Mouse (Mus musculus) brain, embryonic 14.5 days (tissue): ENCODE measurements around the gene Gnptab. TPM values are rescaled to one million over a fixed set of nuclear protein-coding genes. Genes with fewer than 3 reads are reported as not detected.

Experiments
- DNase-seq: peaks from one replicate; pipeline ENCODE4 v3.0.0-alpha.2; 2011; ENCODE audit warnings: low read depth
- CTCF ChIP-seq: fragments of 200-500 bp; IDR thresholded peaks from 2 replicates; pipeline ENCODE4 v1.5.1; 2012; ENCODE audit warnings: inconsistent platforms, mild to moderate bottlenecking, moderate library complexity, borderline replicate concordance; ENCODE audit not compliant: insufficient read depth, insufficient read length; ENCODE audit errors: extremely low read depth
- POLR2A ChIP-seq: fragments of 200-500 bp; IDR thresholded peaks from 2 replicates; pipeline ENCODE4 v1.6.1; 2012; ENCODE audit warnings: mild to moderate bottlenecking, inconsistent platforms, borderline replicate concordance; ENCODE audit not compliant: poor library complexity, insufficient read depth, insufficient read length, severe bottlenecking; ENCODE audit errors: extremely low read depth
- polyA plus RNA-seq: library from polyadenylated mRNA; depleted of rRNA; stranded (reverse); fragments of >200 nt; gene quantifications from 2 replicates; pipeline ENCODE4 v1.2.3, GENCODE M21; 2012

Gnptab gene
- polyA plus RNA-seq, 1 experiment, result 41.4 TPM

DNA sequence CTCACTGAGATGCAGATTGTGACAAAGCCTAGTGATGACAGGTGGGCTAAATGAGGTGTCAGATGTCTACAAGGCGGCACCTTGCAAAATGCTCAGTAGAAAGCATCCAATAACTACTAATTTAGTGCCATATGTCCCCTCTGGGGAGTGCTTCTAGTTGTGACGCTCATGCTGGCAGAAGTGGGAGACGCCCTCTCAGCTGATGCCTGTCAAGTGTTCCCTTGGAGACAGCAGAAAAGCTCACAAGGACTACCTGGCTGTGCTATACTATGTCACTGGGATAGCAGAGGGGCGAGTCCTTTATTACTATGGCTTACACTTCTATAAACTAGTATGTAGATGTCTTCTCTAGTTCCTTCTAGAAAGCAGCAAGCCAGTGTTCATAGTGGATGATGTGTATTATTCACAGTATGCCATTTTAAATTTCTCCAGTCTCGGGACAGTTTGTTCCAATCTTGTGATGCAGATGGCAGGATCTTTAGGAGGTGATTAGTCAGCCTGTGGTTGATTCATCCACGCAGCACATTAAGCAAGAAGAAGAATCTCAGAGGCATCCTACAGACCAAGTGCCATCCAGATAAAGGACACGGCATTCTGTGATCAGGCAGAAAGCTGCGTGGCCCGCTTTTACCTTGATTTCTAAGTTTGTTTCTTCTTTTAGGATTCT lies 13.4 kb downstream of the Gnptab start:
- no peak for TF ChIP-seq CTCF
- TF ChIP-seq POLR2A, result no peak
- DNase-seq, result peak; percentile 41

DNA sequence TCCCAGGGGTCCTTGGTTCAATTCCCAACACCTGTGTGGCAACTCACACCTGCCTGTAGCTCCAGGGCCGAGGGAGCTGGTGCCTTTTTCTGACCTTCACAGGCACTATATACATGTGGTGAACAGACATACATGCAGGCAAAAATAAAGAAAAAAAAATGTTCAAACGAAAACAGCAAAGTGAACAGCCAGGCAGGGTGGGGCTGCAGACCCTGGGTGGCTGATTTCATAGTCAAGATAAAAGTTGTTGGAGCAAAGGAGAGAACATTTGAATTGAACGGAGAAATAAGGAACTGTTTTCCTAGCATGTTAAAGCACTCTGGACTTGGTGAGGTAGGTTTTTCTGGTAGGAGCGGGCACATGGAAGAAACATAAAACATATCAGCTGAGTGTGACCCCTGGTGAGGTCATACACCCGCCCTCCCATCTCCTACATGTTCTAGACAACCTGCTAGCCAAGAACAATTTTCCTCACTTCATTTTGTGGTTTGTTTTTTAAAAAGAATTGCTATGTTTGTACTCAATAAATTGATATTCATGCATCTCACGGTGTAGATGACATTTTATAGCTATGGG lies 19.8 kb downstream of the Gnptab start:
- no peak for TF ChIP-seq CTCF
- TF ChIP-seq POLR2A, result no peak
- DNase-seq, result no peak

DNA sequence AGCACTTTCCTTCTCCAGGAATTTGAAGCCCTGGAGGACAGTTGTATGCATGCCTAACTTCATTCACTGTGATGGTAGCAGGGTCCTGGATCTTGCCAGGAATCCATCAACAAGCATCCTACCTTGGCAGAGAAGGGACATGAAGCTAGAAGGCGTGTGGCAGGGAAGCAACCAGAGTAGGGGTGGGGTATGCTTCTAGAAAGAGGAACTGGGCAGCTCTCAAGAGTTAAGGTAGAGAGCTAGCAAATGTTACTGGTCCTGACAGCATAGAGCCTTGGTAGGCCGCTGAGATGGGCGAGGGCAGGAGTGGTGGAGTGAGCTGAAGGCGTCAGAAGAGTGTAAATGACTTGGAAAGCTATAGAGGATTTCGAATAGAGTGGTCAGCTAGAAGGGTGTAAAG lies 20.3 kb downstream of the Gnptab start:
- no peak for DNase-seq
- TF ChIP-seq POLR2A, result no peak
- no peak for TF ChIP-seq CTCF

DNA sequence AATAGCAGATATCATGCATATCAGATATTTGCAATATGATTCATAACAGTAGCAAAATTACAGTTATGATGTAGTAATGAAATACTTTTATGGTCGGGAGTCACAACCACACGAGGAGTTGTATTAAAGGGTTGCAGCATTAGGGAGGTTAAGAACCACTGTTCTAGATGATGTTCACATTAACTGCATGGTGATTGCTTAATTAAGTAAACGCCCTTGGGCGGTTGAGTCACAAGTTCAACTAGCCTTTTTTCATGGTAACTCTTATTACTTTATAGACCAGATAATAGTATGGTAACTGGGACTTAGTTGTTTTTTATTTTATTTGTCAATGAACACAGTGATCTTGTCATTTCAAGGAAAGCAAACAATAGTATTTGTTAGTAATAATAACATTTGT lies 24.1 kb downstream of the Gnptab start:
- DNase-seq, result no peak
- TF ChIP-seq POLR2A (no peak), CTCF (no peak)

DNA sequence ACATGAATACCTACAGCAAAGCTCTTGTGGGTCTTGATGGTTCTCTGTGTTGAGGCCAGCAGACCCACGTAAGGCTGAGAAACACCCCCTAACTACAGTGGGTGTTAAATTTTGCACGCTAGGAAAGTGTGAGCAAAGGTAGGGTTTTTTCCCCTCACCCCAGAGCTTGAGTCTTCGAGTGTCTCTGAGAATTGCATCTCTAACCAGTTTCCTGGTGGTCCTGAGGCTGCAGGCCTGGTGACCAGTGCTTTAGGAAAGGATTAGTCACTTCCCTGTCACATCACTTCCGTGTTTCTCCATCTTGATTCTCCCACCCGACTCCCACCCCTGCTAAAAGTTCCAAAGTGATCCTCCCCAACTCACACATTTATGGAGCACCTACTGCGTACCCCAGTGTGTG lies 25.3 kb downstream of the Gnptab start:
- DNase-seq, result no peak
- TF ChIP-seq POLR2A (no peak), CTCF (no peak)

DNA sequence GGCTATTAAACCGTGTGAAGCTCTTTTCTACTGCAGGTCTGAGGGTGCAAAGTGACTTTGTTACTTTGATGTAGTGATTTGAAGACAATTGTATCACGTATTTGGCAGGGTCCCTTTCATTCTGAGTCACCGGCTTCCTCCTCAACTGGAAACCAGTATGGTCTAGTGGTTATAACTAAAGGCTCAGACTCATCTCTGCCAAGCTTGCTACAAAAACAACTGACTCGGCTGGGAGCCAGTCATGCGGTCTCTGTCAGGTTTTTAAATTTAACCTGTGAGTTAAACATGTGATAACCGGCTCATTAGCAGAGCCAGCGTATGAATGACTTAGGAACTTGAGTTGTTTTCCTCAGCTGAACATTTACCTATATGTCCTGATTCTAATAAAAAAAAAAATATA lies 26.9 kb downstream of the Gnptab start:
- DNase-seq, result no peak
- no peak for TF ChIP-seq CTCF
- no peak for TF ChIP-seq POLR2A

DNA sequence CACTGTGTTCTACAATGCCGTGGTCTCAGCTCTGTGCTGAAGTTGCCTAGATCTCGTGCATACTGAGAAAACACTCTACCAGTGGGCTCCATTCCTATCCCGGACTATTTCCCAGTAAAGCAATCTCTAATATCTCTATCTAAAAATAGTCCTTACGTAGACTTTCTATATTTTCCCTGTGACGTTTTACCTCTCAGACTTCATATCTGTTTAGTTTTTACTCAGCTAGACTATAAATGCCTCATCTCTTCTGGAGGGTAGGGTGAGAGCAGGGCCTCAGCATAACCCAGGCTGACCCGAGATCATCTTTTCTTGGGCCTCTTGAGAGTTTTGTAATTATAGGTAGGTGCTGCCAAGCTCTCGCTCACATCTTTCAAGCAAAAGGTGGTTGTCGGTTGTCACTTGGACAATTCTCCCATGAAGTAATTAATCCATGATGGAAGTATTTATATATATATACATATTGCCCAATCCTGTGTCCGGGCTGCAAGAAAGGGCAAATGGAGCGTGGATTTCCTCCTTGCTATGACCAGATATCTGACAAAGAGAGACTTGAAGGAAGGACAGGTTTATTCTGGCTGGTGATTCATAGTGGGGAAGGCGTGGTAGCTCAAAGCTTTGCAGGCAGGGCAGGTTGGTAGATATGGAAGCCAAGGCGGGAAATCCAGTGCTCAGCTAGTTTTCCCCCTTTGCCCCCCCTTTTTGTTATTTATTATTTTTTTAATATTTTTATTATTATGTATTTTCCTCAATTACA lies 29.1 kb downstream of the Gnptab start:
- DNase-seq, result no peak
- no peak for TF ChIP-seq POLR2A
- TF ChIP-seq CTCF, result no peak

DNA sequence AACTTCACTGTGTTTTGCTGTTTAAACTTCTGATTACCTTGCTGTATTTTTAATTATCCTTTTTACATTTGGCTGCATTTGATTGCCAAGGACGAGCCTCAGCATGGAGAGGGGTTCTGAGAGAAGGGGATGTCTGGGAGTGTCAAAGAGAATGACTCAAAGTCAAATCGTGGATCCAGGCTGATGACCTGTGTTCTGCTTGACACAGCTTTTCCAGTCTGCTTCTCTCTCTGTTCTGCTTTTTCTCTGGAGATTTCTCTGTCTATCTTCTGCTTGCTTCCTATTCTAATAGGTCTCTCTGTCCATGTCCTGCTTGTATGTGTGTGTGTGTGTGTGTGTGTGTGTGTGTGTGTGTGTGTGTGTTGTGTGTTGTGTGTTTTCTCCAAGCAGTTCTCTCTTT lies 30.8 kb downstream of the Gnptab start:
- TF ChIP-seq CTCF (no peak), POLR2A (no peak)
- DNase-seq, result no peak

DNA sequence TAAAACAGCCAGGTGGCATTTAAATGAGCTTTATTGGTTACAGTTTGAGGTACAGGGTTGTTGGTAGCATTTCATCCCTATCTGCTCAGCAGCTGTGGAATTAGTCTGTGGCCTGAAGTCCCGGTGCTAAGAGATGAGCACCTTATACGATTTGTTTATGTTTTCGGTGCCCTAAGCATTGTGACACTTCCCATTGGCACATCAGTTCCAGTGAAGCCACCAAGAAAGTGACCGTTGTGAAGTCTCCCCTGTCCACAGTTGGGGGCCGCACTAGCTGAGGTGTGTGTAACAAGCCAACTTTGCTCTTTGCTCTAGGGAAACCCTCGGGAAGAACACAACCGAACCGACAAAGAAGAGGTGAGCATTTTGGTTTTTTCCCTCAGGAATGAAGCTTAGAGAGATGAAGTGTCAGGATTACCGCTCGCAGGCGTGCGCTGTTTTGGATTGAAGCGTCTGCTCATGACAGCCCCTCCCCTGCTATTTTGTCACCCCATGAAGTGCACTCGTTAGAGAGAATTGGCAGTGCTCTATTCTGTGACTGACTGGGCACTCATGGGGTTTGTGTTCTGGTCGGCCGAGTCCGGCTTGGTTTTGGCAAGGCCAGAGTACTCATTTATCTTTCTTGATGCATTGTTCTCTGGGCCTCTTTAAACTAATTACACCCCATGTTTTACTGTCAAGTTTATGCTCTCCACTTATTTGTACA lies 33.5 kb downstream of the Gnptab start:
- peak; percentile 70 for DNase-seq
- TF ChIP-seq CTCF (no peak), POLR2A (no peak)

DNA sequence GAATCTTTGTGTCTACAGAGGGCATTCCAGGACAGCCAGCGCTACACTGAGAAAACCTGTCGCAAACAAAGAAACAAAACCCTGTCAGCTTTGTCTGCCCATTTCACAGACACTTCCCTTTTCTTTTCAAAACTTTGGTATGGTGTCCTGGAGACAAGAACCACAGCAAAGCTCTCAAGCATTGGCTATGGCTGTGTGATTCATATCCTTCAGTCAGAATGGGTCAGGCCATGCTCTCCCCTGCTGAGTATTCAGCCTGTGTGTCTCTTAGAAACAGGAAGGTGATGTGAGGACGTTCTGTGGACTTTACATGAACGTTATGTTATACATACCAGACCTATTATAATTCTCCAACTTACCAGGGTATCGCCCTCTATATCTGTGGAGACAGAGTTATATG lies 38.8 kb downstream of the Gnptab start:
- no peak for DNase-seq
- TF ChIP-seq CTCF (no peak), POLR2A (no peak)

DNA sequence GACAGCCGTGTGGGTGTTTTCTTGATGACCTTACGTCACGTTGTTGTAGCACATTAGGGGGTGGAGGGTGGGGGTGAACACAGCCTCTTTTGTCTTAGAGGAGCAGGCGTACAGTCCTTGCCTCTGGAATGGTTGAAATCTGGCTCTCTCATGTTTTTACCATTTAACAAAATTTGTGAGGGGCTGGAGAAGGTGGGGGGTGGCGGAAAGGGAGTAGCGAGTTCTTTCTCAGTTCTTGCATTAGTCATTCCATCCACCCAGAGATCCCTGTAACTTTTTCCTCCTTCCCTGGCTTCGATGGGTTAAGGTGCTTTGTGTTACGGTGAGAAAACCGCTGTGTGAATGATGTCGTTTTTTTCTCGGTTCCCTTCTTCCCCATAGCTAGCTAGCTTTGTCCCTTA lies 41.2 kb downstream of the Gnptab start:
- TF ChIP-seq POLR2A (no peak), CTCF (no peak)
- DNase-seq, result no peak
